Mouse (Mus musculus) limb, embryonic 13.5 days (tissue): ENCODE data around the gene Olfr1413. TPM values are rescaled to one million over a fixed set of nuclear protein-coding genes. Genes with fewer than 3 reads are reported as not detected.

ENCODE experiments used
- ATAC-seq: fragments of 200-750 bp; cut with Nextera tagmentation; 2 replicates; pipeline ENCODE4 v1.8.0; 2017; ENCODE audit warnings: low read depth, moderate number of reproducible peaks, moderate TSS enrichment; ENCODE audit not compliant: low FRiP score
- H3K27ac ChIP-seq: fragments of 300-500 bp; sonication (generic); 2 replicates; pipeline ENCODE4 v1.5.1; 2015; ENCODE audit warnings: inconsistent platforms, mild to moderate bottlenecking, moderate library complexity
- H3K27me3 ChIP-seq: fragments of 300-500 bp; sonication (generic); 2 replicates; pipeline ENCODE4 v1.6.1; 2015; ENCODE audit warnings: mild to moderate bottlenecking, inconsistent platforms
- H3K36me3 ChIP-seq: fragments of 300-500 bp; sonication (generic); 2 replicates; pipeline ENCODE4 v1.6.1; 2015; ENCODE audit warnings: inconsistent platforms, mild to moderate bottlenecking, moderate library complexity
- H3K4me1 ChIP-seq: fragments of 300-500 bp; sonication (generic); 2 replicates; pipeline ENCODE4 v1.6.1; 2015; ENCODE audit warnings: inconsistent platforms
- H3K4me2 ChIP-seq: fragments of 300-500 bp; sonication (generic); replicated peaks from 2 replicates; pipeline ENCODE4 v1.6.1; 2015; ENCODE audit warnings: inconsistent platforms, mild to moderate bottlenecking, moderate library complexity
- H3K4me3 ChIP-seq: fragments of 300-500 bp; sonication (generic); 2 replicates; pipeline ENCODE4 v1.5.1; 2015; ENCODE audit warnings: moderate library complexity, mild to moderate bottlenecking, inconsistent platforms
- H3K9ac ChIP-seq: fragments of 300-500 bp; sonication (generic); 2 replicates; pipeline ENCODE4 v1.6.1; 2015; ENCODE audit warnings: mild to moderate bottlenecking, inconsistent platforms
- H3K9me3 ChIP-seq: fragments of 300-500 bp; sonication (generic); 2 replicates; pipeline ENCODE4 v1.6.1; 2016; ENCODE audit warnings: inconsistent platforms
- WGBS: fragments of 180-500 bp; shearing (Covaris S2); methylation state at CpG from one replicate; pipeline ENCODE4 v1.1.7; 2015; 5-methylcytosine and 5-hydroxymethylcytosine counted together
- polyA plus RNA-seq: library from polyadenylated mRNA; unstranded; fragments of >200 nt; fragmentation: Nextera tagmentation; extraction: Ambion mirVana; gene quantifications from 2 replicates; pipeline ENCODE4 v1.2.1, GENCODE M21; 2015

The Olfr1413 gene
- polyA plus RNA-seq, 1 experiment from 2014 or later = not detected

- Histone ChIP-seq H3K36me3 (no peaks in the 10 kb centered on the region), H3K9me3 (no peaks in the 10 kb centered on the region), H3K4me1 (no peaks in the 10 kb centered on the region)
Measured at GRCm38 (mm10) chr1:92614516-92614915, 43.4 kb downstream of the Olfr1413 start.

GRCm38 (mm10) chr1:92616046-92616445 lies 44.9 kb downstream of the Olfr1413 start:
- 79% methylated on average over 1 of the region's 1 CpGs for WGBS
- Histone ChIP-seq H3K4me3 (no peak overlapping the region), H3K9me3 (no peaks in the 10 kb centered on the region), H3K27me3 (peaks cover 4% of the 10 kb centered on the region), H3K36me3 (no peaks in the 10 kb centered on the region), H3K9ac (no peak overlapping the region), H3K27ac (no peak overlapping the region), H3K4me1 (no peaks in the 10 kb centered on the region), H3K4me2 (no peak overlapping the region)
- no peak for ATAC-seq

More at GRCm38 (mm10) chr1:92614516-92614915, 43.4 kb downstream of the Olfr1413 start:
- Histone ChIP-seq H3K27me3 (peaks cover 4% of the 10 kb centered on the region), H3K27ac (no peak overlapping the region), H3K4me2 (no peak overlapping the region), H3K4me3 (no peak overlapping the region), H3K9ac (no peak overlapping the region)
- no peak for ATAC-seq
- 13% methylated on average over 1 of the region's 1 CpGs for WGBS

GRCm38 (mm10) chr1:92617488-92617887 lies 46.4 kb downstream of the Olfr1413 start, which contains the start of gene Olfr12:
Olfr12 (plus strand) TSS chr1:92617788.
- Histone ChIP-seq H3K4me3 (no peak within 1 kb of the TSS), H3K9ac (no peak within 1 kb of the TSS), H3K27ac (no peak within 1 kb of the TSS), H3K4me1 (no peaks in the 10 kb centered on the region), H3K36me3 (no peaks in the 10 kb centered on the region), H3K4me2 (no peak within 1 kb of the TSS), H3K9me3 (no peaks in the 10 kb centered on the region), H3K27me3 (no peaks in the 10 kb centered on the region; the same call in 1 of the 2 replicates)
- ATAC-seq = no peak
- WGBS = 51% methylated on average over 2 of the region's 2 CpGs

- no peak overlapping the region for H3K27ac ChIP-seq
- no peak overlapping the region for H3K4me2 ChIP-seq
- no peak for ATAC-seq
- no peaks in the 10 kb centered on the region for H3K4me1 ChIP-seq
- H3K27me3 ChIP-seq = no peaks in the 10 kb centered on the region; the same call in 1 of the 2 replicates
- H3K9ac ChIP-seq = no peak overlapping the region
- no peak overlapping the region for H3K4me3 ChIP-seq
- WGBS = 73% methylated on average over 4 of the region's 4 CpGs
- no peaks in the 10 kb centered on the region for H3K36me3 ChIP-seq
- no peaks in the 10 kb centered on the region for H3K9me3 ChIP-seq
Measured at GRCm38 (mm10) chr1:92618360-92618759, 47.2 kb downstream of the Olfr1413 start.

Other genes with a start within 250 kb of the Olfr1413 start
- gene Ndufa10, start 97.5 kb upstream of the Olfr1413 start, polyA plus RNA-seq = 279 and 287 TPM in 2 replicates
- not detected in 2 replicates for gene Olfr1416, start 86.2 kb upstream of the Olfr1413 start, polyA plus RNA-seq
- gene Olfr1415, start 75.2 kb upstream of the Olfr1413 start, polyA plus RNA-seq = not detected in 2 replicates
- not detected in 2 replicates for gene Olfr1414, start 52.7 kb upstream of the Olfr1413 start, polyA plus RNA-seq
- gene Olfr1412, start 14.5 kb downstream of the Olfr1413 start, polyA plus RNA-seq = not detected in 2 replicates
- not detected in 2 replicates for gene Olfr1411, start 23.1 kb downstream of the Olfr1413 start, polyA plus RNA-seq
- not detected in 2 replicates for gene Olfr1410, start 34.5 kb downstream of the Olfr1413 start, polyA plus RNA-seq
- gene Olfr12, start 46.5 kb downstream of the Olfr1413 start, polyA plus RNA-seq = not detected in 2 replicates
- 386 and 414 TPM in 2 replicates for gene Cops9, start 70.7 kb downstream of the Olfr1413 start, polyA plus RNA-seq
- gene Otos, start 77.5 kb downstream of the Olfr1413 start, polyA plus RNA-seq = not detected in 2 replicates